Mouse (Mus musculus) embryonic facial prominence, embryonic 11.5 days (tissue): ENCODE data around the gene Pou2f3. TPM values are rescaled to one million over a fixed set of nuclear protein-coding genes. Genes with fewer than 3 reads are reported as not detected.

Experiments used
- ATAC-seq: fragments of 200-750 bp; cut with Nextera tagmentation; replicated peaks from 2 replicates; pipeline ENCODE4 v1.8.0; 2017; ENCODE audit warnings: low read depth; ENCODE audit not compliant: insufficient number of reproducible peaks, low FRiP score, low TSS enrichment
- DNase-seq: peaks from one replicate; pipeline ENCODE4 v3.0.0-alpha.2; 2015; ENCODE audit warnings: low spot score
- H3K27ac ChIP-seq: fragments of 300-500 bp; sonication (generic); replicated peaks from 2 replicates; pipeline ENCODE4 v1.5.1; 2014; ENCODE audit warnings: mild to moderate bottlenecking, low read depth, low read length, control low read depth
- H3K27me3 ChIP-seq: fragments of 300-500 bp; sonication (generic); 2 replicates; pipeline ENCODE4 v1.6.1; 2014; ENCODE audit warnings: mild to moderate bottlenecking, low read length, moderate library complexity, mixed read lengths; ENCODE audit not compliant: control insufficient read depth, insufficient read depth
- H3K36me3 ChIP-seq: fragments of 300-500 bp; sonication (generic); replicated peaks from 2 replicates; pipeline ENCODE4 v1.6.1; 2014; ENCODE audit warnings: low read depth, mild to moderate bottlenecking, low read length, moderate library complexity, mixed read lengths; ENCODE audit not compliant: control insufficient read depth, insufficient read depth
- H3K4me1 ChIP-seq: fragments of 300-500 bp; sonication (generic); 2 replicates; pipeline ENCODE4 v1.6.1; 2014; ENCODE audit warnings: low read length, mixed read lengths; ENCODE audit not compliant: control insufficient read depth, insufficient read depth
- H3K4me2 ChIP-seq: fragments of 300-500 bp; sonication (generic); 2 replicates; pipeline ENCODE4 v1.6.1; 2014; ENCODE audit warnings: low read depth, mild to moderate bottlenecking, control low read depth, low read length, moderate library complexity
- H3K4me3 ChIP-seq: fragments of 300-500 bp; sonication (generic); 2 replicates; pipeline ENCODE4 v1.5.1; 2014; ENCODE audit warnings: low read depth, low read length, control low read depth
- H3K9ac ChIP-seq: fragments of 300-500 bp; sonication (generic); replicated peaks from 2 replicates; pipeline ENCODE4 v1.6.1; 2014; ENCODE audit warnings: mild to moderate bottlenecking, control low read depth, low read length
- H3K9me3 ChIP-seq: fragments of 300-500 bp; sonication (generic); replicated peaks from 2 replicates; pipeline ENCODE4 v1.6.1; 2016; ENCODE audit warnings: mild to moderate bottlenecking, low read length, inconsistent platforms, mixed read lengths; ENCODE audit not compliant: control insufficient read depth
- WGBS: fragments of 180-500 bp; shearing (Covaris S2); extraction: QIAGEN DNeasy Blood & Tissue Kit; methylation state at CpG from one replicate; pipeline ENCODE4 v1.1.7; 2014; 5-methylcytosine and 5-hydroxymethylcytosine counted together
- polyA plus RNA-seq: library from polyadenylated mRNA; unstranded; fragments of >200 nt; fragmentation: Nextera tagmentation; extraction: Ambion mirVana; gene quantifications from 2 replicates; pipeline ENCODE4 v1.2.1, GENCODE M21; 2014

Pou2f3 gene
- polyA plus RNA-seq, 1 experiment from 2014 or later, result not detected

DNA sequence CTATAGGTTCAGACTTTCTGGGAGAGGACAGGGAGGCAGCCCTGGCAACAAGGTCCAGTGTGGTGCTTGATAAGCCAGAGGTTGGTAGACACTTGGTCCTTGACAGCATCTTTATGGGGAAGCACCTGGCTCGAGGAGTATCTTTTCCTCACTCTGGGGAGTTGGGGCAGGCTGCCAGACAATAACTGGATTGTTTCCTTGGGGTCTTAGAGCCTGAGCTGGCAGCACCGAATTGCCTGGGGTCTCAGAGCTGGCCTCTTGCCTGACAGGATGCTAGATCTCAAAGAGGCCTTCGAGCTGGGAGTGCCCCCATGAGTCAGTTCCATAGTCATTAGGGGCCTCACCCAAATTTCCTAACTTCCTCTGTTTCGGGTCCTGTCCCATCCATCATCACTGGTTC is 31.1 kb upstream of the Pou2f3 start:
- Histone ChIP-seq H3K4me2 (no peak overlapping the region), H3K9ac (no peak overlapping the region), H3K4me1 (peaks cover 5% of the 10 kb centered on the region), H3K27me3 (no peaks in the 10 kb centered on the region; the same call in 1 of the 2 replicates), H3K36me3 (no peaks in the 10 kb centered on the region), H3K27ac (no peak overlapping the region), H3K9me3 (no peaks in the 10 kb centered on the region), H3K4me3 (no peak overlapping the region)
- WGBS, result 32% methylated on average over 4 of the region's 4 CpGs
- ATAC-seq, result no peak
- DNase-seq, result no peak

DNA sequence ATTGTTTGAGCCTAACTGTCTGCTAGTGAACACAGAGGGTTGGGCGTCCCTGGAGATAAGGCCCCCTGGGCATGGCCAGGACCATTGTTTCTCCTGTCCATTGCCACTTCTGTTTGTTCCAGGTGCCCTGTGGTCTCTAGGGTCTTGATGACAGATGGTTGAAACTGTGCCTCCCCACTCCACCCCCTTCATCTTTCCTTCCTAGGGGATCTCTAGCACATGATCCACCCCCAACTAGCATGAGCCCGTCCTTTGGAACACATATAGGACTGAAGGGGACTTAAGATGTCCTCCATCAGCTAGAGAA is 30.4 kb upstream of the Pou2f3 start:
- Histone ChIP-seq H3K4me2 (peak overlapping the region; percentile 79), H3K27ac (peak overlapping the region; percentile 88), H3K36me3 (no peaks in the 10 kb centered on the region), H3K4me1 (peaks cover 5% of the 10 kb centered on the region), H3K4me3 (no peak overlapping the region), H3K27me3 (no peaks in the 10 kb centered on the region; the same call in 1 of the 2 replicates), H3K9ac (peak overlapping the region; percentile 86), H3K9me3 (no peaks in the 10 kb centered on the region)
- WGBS, result 45% methylated on average over 2 of the region's 2 CpGs
- DNase-seq (no peak), ATAC-seq (no peak)

DNA sequence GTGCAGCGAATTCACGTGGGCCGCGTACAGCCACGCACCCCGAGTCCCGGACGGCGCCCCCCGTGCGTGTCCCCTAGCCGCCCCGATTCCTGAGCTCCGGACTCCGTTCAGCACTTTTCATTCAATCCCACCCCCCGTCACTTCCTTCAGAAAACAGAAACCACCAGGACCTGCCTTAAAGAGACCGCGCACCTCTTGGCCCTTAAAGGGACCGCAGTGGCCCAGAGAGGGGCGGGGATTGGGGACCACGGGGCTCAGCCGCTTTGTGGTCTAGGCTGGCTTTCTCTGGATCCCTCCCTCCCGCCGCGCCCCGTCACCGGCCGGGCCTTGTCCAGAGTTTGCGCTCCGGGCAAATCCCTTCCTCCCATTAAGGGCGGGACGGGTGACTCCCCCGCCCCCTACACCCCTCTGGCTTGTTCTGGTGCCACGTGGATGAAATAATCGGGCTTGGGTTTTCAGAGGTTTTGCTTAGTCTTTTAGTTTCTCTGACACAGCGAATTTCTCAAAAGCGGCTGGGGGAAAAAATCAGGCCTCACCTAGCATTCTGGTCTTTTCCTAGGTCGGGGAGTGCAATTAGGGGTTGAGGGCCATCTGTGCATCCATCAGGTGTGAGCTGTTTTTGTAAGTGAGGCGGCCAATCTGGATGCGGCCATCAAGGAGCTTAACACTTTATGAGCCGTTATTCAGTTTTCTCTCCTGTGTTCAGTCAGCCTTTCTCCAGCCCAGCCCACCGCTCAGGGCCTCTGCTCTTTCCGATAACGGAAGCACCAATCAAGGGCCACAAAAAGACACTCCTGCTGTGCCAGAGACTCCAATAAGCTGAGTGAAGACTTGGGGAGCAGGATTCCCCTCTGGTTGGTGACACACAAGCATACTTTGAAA is 29.8 kb upstream of the Pou2f3 start, which contains the start of gene Oaf:
Gene Oaf, minus strand, starts transcription at position 200 of the 882 bp plus-strand sequence.
- H3K36me3 ChIP-seq, result no peaks in the 10 kb centered on the region
- DNase-seq, result peak; percentile 95
- WGBS, result under 1% methylated on average over 44 of the region's 44 CpGs
- H3K4me2 ChIP-seq, result peak within 1 kb of the TSS; percentile 79
- peak within 1 kb of the TSS; percentile 93 for H3K4me3 ChIP-seq
- ATAC-seq, result peak; percentile 90
- no peaks in the 10 kb centered on the region; the same call in 1 of the 2 replicates for H3K27me3 ChIP-seq
- peak within 1 kb of the TSS; percentile 86 for H3K9ac ChIP-seq
- peaks cover 5% of the 10 kb centered on the region for H3K4me1 ChIP-seq
- peak within 1 kb of the TSS; percentile 88 for H3K27ac ChIP-seq
- no peaks in the 10 kb centered on the region for H3K9me3 ChIP-seq

DNA sequence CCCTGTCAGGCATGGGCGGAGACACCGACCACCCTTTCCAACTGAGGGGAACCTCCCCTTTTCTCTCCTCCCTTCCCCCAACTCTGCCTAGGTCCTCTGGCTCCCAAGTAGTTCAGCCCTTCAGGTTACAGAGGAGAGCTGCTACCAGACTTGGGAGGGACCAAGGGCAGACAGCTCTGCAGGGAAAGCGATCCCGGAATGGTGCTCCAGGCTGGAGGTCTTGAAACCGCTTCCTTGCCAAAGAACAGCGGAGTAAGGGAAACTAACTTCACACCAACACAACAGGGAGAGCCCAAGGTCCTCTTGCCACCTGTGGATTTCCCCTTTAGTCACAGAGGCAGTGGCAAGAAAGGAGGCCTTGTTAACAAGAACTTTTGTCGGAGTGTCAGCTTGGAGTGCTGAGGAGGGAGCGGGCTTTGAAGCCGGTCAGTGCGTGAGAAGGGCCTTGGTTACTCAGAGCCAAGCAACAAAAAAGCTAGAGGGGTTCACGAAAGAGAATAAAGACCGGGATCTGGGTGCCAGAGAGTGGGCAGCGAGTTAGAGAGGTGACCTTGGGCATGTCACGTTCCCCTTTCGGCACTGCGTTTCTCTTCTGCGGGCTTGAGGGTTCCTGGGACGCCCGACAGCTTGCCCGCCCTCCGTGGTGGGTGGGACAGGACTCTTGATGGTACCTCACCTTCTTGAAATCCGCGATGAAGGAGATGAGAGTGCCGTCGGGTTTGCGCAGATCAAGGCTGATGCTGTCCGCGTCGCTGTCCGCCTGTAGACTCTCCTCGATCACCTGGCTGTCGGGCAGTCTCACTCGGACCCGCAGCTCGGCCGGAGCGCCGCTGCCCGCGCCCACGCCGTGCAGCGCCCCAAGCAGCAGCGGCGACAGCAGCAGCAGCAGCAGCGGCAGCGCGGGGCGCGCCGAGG is 28.7 kb upstream of the Pou2f3 start:
- peak overlapping the region; percentile 86 for H3K9ac ChIP-seq
- H3K4me1 ChIP-seq, result peaks cover 5% of the 10 kb centered on the region
- no peaks in the 10 kb centered on the region; the same call in 1 of the 2 replicates for H3K27me3 ChIP-seq
- ATAC-seq (no peak), DNase-seq (peak; percentile 47)
- H3K36me3 ChIP-seq, result no peaks in the 10 kb centered on the region
- WGBS, result under 1% methylated on average over 50 of the region's 51 CpGs
- H3K4me2 ChIP-seq, result peak overlapping the region; percentile 79
- H3K27ac ChIP-seq, result peak overlapping the region; percentile 88
- H3K9me3 ChIP-seq, result no peaks in the 10 kb centered on the region
- peak overlapping the region; percentile 93 for H3K4me3 ChIP-seq

DNA sequence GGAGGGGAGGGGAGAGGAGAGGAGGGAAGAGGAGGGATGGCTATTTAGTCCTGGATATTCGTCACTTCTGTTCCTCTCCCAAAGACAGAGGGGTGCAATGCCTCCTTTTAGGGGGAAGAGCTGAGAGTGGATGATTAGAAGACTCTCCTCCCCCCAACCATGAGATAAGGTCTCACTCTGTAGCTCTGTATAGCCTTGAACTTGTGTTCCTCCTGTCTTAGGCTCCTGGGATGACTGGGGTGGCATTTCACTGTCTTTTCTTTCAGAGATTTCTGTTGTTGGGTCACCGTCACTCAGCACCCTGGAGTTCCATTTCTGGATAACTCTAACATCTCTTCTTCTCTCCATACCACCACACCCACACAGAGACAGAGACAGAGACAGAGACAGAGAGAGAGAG is 28.0 kb upstream of the Pou2f3 start:
- ATAC-seq (no peak), DNase-seq (no peak)
- H3K4me2 ChIP-seq, result peak overlapping the region; percentile 79
- H3K9ac ChIP-seq, result peak overlapping the region; percentile 86
- peaks cover 5% of the 10 kb centered on the region for H3K4me1 ChIP-seq
- H3K9me3 ChIP-seq, result no peaks in the 10 kb centered on the region
- no peak overlapping the region for H3K27ac ChIP-seq
- peak overlapping the region; percentile 93 for H3K4me3 ChIP-seq
- 22% methylated on average over 2 of the region's 2 CpGs for WGBS
- H3K27me3 ChIP-seq, result no peaks in the 10 kb centered on the region
- H3K36me3 ChIP-seq, result no peaks in the 10 kb centered on the region

DNA sequence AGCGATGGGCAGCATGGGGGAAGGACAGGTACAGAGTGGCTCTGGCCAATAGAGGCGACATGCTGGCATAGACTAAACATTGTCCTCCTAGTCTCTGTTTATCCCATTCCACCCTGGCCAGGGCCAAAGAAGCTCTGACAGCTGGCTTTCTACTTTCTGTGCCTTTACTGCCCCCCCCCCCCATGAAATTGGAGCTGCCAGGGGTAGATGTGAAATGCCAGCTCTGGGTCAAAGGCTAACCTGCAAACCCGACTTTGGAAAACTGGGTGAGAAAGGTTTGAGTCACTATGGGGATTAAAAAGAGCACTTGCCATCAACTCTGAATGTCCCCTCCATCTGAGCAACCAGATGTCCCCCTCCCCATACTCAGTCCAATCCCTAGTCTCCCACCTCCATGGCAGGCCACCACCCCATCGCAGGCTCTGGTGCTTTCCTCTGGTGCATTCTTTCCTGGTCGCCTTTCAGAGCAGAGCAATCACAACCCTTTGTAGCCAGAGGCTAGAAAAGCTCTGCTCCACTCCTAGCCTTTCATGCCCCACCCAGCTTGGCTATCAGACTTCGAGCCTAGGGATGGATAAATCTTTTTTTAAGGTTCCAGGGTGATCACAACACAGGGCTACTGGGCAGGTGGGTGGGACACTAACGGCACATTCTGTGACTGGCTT is 27.1 kb upstream of the Pou2f3 start:
- Histone ChIP-seq H3K36me3 (no peaks in the 10 kb centered on the region), H3K4me2 (peak overlapping the region; percentile 79), H3K9ac (no peak overlapping the region), H3K27me3 (no peaks in the 10 kb centered on the region), H3K9me3 (no peaks in the 10 kb centered on the region), H3K27ac (no peak overlapping the region), H3K4me3 (peak overlapping the region; percentile 93), H3K4me1 (peaks cover 7% of the 10 kb centered on the region)
- ATAC-seq (no peak), DNase-seq (no peak)
- WGBS, result 36% methylated on average over 7 of the region's 7 CpGs

DNA sequence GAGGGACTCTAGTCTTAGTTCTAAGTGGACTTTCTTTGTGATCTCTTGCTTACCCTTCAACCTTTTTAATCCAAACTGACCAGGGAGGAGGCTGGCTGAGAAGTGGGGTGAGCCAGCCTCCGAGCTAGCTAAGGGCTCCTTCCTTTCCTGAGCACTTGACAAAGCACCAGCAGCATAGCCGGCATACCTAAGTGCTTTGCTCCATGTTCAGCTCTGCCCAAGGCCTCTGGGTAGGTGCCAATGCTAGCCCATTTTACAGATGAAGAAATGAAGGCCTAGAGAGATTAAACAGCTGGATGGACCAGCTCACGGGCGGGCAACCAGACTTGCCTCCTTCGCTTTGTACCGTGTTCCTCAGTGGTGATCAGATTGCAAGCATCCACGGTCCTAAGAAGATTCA is 26.4 kb upstream of the Pou2f3 start:
- H3K4me1 ChIP-seq, result peaks cover 11% of the 10 kb centered on the region
- no peak overlapping the region for H3K27ac ChIP-seq
- no peaks in the 10 kb centered on the region for H3K9me3 ChIP-seq
- no peak for DNase-seq
- H3K9ac ChIP-seq, result 0 out of 2 replicates have a peak overlapping the region, but pooled peaks have one; percentile 1
- no peaks in the 10 kb centered on the region for H3K27me3 ChIP-seq
- H3K4me2 ChIP-seq, result peak overlapping the region; percentile 79; the same call in 1 of the 2 replicates
- no peaks in the 10 kb centered on the region for H3K36me3 ChIP-seq
- no peak for ATAC-seq
- 85% methylated on average over 7 of the region's 7 CpGs for WGBS
- H3K4me3 ChIP-seq, result no peak overlapping the region
